Mouse (Mus musculus) layer of hippocampus, adult 9-10 months (tissue): ENCODE results near the gene Gm45785.
"Not testable (repeated sequence)": the region's sequence is repeated elsewhere in the genome, so short reads cannot be mapped to it uniquely, and the experiment has no call there.

Source experiments
- DNase-seq: peaks from one replicate; pipeline ENCODE4 v3.0.0; 2022; ENCODE audit warnings: low spot score

Gm45785 gene

DNA sequence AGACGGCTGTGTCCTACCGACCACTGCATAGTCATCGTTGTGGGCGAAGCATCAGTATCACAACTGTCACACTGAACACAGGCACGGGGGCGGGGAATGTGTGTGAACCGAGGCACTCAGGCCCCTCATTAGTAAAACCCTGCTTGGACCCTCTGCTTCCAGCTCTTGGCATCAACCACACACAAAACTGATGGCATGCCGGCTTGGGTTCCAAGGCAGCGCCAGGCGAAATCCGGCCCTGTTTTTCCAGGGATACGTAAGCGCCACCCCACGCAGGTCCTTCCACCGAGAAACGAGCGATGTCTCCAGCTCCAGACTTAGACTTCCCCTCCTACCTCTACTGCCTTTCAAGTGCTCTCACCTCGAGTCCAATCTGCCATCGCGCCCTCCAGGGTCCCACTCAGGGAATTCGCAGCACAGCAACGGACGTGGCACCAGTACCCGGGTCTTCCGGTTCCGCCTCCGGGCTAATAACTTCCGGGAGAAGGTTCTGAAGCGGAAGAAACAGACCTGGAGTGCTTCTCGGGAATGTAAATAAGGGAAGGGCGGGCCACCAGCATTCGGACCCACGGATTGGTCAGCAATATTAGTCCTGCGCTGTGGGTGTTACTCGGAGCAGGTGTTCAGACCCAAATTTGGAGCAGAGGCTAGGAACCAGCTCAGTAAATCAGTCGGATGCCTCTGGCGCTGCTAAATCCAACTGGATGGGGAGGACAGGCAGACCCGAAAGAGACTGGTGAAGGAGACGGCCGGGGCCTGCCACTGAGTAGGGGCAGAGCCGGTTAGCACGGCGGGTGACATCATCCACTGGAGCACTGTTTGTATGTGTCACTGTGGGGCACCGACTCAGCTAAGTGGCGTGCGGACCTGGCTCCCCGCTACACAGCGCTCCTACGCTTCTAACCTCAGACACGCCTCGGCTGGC is at the start of gene Gm45785:
Gene Gm45785, minus strand, starts transcription at position 472 of the 925 bp plus-strand sequence.
- DNase-seq: peak; percentile 75

GRCm38 (mm10) chr7:140905642-140906081 is 49.5 kb upstream of the Gm45785 start:
- no peak for DNase-seq

DNA sequence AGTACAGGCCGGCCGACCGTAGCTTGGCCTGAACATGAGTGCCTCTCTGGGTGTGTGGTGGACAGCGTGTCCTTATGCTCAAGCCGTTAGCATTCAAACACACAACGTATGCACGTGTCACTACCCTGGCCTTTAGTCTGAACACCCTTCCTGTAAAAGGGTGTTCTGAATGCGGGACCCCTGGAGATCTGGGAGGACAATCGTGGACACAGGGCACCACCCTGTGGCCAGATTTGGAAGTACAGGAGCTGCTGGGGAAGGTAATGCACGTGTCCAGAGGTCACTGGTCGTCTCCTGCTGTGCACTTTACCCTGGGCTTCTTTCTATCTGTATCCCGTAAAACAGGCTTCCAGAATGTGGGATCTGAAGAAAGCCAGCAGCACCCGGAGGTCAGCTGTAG is 47.1 kb upstream of the Gm45785 start:
- peak; percentile 49 for DNase-seq

- DNase-seq: no peak
Measured at GRCm38 (mm10) chr7:140902036-140902875, 46.1 kb upstream of the Gm45785 start.

GRCm38 (mm10) chr7:140900220-140900619 is 44.1 kb upstream of the Gm45785 start, which contains the start of gene Cox8b:
Gene Cox8b (minus strand): TSS chr7:140900446.
- DNase-seq: no peak

DNA sequence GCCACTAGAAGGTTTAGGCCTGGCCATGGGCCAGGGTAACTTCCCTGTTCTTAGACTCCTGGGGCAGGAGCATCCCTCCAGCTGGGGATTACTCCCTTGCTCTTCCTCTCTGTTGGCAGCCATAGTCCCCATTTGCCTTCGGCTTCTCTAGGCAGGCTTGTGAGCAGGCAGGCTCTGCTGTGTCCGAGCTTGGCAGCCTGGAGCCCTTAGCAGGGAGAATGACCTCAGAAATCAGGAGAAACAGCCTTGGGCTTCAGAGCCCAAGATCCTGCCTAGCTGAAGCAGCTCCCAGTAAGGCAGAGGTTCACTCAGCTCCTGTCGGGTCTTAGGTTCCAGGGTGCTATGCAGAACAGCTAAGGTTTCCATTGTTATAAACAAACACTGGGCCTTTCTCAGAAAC is 43.0 kb upstream of the Gm45785 start:
- DNase-seq: no peak

- no peak for DNase-seq
Measured at GRCm38 (mm10) chr7:140897863-140898262, 41.7 kb upstream of the Gm45785 start.

- no peak for DNase-seq
Measured at GRCm38 (mm10) chr7:140894611-140895010, 38.5 kb upstream of the Gm45785 start.

- DNase-seq: no peak
Measured at GRCm38 (mm10) chr7:140894031-140894430, 37.9 kb upstream of the Gm45785 start.

- not testable (repeated sequence) for DNase-seq
Measured at GRCm38 (mm10) chr7:140890636-140891035, 34.5 kb upstream of the Gm45785 start.

DNA sequence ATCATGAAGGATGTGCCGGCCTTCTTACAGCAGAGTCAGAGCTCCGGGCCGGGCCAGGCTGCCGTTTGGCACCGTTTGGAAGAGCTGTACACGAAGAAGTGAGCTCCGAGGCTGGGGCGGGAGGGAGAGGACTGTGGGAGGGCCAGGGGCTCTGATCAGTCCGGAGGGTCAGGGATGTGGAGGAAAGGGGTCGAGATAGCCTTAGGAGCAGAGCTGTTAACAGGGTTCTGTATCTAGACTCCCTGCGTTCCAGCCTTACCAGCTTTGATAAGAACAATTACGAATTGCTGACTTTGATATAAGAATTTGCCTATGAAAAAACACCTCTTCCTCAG is 26.3 kb upstream of the Gm45785 start:
- no peak for DNase-seq

DNA sequence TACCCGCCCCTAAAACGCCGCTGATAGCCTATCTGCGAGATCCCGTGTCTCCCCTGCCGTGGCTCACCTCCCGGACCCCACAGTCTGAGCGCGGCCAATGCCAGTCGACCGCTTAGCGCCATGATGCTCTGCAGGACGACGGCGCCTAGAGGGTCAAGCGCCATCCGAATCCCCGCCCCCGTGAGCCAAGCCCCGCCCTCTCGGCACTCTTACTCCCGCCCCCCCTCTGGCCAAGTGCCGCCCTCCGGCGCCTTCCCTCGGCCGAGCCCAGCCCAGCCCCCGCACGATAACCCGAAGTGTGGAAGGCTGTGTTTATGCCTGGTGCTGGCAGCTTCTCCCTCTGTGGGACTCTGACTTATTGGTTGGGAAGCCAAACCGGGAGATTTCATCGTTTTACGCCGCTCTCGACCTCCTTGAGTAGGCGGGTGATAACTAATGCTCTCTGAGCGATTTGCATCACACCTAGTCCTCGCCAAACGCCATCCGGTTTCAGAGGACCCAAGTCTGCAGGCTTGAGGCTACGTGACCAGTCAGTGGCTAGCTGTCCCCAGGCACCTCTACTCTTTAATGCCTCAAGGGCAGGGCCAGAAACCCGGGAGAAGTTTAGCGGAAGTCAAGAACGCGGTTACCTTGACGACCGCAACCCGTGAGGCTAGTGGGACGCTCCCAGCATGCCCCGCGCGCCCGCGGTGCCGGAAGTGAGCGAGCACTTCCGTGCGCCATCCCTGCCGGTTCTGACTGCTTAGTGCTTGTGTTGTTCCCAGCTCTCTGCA is 25.8 kb upstream of the Gm45785 start, which contains the start of the genes Psmd13 and Sirt3:
Gene Psmd13, plus strand, starts transcription at position 273 of the 773 bp plus-strand sequence.
Gene Sirt3, minus strand, starts transcription at position 614 of the 773 bp plus-strand sequence.
- peak; percentile 84 for DNase-seq

DNA sequence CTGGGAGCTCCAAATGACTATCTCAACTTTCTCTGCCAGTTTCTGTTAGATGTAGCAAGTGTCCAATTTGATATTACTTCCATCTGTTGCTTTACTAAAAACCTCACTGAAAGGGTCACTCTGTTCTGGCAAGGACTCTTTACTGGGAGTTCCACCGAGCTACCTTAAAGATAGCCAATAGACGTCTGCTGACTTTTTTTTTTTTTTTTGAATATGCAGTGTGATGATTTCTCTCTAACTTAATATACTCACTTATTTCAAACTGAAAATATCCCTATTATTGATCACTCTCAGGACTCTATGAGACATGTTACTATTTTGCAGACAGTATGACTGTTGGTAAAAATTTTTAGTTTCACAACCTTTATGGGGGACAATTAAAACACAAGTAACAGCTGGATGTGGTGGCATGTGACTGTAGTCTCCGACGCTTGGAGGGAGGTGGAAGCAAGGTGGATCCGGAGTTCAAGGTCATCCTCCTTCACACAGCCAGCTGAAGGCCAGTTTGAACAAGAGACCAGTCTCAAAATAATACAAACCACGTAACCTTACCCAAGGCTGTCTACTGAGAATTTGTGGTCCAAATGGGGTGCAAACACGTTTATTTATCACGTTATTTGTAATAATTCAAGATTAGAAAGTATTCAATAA is 24.9 kb upstream of the Gm45785 start:
- DNase-seq: no peak

GRCm38 (mm10) chr7:140880419-140880818 is 24.3 kb upstream of the Gm45785 start:
- DNase-seq: no peak

DNA sequence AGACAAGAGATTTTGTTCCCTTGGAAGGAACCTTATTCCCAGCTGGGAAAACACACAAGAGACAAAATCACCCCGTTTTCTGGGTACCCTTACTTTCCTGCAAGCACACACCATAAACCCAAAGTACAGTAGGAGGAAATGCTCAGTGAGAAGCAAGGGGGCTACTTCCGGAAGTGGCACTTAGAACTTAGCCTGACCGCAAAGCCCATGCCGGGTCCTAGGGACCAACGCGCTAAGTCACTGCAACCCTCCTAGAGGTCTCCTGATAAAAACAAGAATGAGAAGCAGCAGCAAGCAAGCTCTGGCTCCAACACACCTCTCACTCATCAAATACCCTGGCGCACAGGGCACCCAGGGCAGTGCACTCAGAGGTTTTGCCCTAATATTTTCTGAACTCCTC is 23.2 kb upstream of the Gm45785 start:
- no peak for DNase-seq

DNA sequence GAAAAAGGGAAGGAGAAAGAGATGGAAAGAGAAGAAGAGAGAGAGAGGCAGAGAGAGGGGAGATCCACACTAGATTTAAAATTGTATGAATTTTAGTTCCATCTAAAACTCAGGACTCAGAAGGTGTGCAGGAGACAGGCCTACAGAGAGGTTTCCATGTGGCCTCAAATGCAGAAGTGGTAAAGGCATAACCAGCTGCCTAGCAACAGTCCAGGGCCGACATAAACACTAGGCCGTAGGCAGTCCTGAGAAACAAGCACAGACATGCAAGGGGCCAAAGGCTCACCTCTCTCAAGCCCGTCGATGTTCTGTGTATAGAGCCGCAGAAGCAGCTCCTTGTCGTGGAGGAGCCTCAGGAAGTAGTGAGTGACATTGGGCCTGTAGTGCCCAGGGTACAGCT is 21.2 kb upstream of the Gm45785 start:
- no peak for DNase-seq

GRCm38 (mm10) chr7:140874224-140874623 is 18.1 kb upstream of the Gm45785 start:
- DNase-seq: no peak

- no peak for DNase-seq
Measured at GRCm38 (mm10) chr7:140864761-140865160, 8.6 kb upstream of the Gm45785 start.

DNA sequence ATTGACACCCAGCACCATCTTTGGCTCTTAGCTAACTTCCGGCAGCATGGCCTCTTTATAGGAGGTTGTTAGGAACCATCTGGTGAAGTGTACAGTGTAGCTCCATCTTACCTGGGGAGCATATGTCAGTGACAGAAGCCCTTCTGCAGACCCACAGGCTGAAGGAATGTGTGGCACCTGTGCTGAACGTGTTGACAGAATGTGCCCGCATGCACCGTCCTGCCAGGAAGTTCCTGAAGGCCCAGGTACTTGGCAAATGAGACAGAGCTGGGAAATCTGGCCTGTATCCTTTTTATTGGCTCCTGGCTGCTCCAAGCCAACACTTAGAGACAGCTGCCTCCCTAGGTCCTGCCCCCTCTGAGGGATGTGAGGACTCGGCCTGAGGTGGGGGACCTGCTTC is 4.6 kb upstream of the Gm45785 start:
- no peak for DNase-seq

- DNase-seq: no peak
Measured at GRCm38 (mm10) chr7:140859997-140860396, 3.9 kb upstream of the Gm45785 start.

GRCm38 (mm10) chr7:140858746-140859145 is 2.6 kb upstream of the Gm45785 start:
- no peak for DNase-seq
